Mouse (Mus musculus): Measurements from ENCODE around the gene Fkbp7. TPM values are rescaled to one million over a fixed set of nuclear protein-coding genes. Genes with fewer than 3 reads are reported as not detected.

Fkbp7 gene
- polyA plus RNA-seq, 1 experiment = 10.0 TPM

GRCm38 (mm10) chr2:76673472-76674081, 661 bp upstream of the Fkbp7 start:
- Histone ChIP-seq H3K27me3 (ENCODE audit: control insufficient read depth, insufficient read depth, low read length, poor library complexity, severe bottlenecking) (no peaks in the 10 kb centered on the region), H3K4me1 (ENCODE audit: control insufficient read depth, insufficient read depth, low read length) (no peaks in the 10 kb centered on the region), H3K9me3 (replicated peaks; ENCODE audit: control insufficient read depth, insufficient read depth, low read length, poor library complexity, severe bottlenecking) (no peaks in the 10 kb centered on the region), H3K36me3 (ENCODE audit: control insufficient read depth, insufficient read depth, low read length, poor library complexity, severe bottlenecking) (peaks cover under 1% of the 10 kb centered on the region; the same call in 1 of the 2 replicates), H3K27ac (ENCODE audit: insufficient read depth, low read length) (no peak overlapping the region), H3K4me3 (ENCODE audit: low read depth, low read length) (no peak overlapping the region), H3K9ac (ENCODE audit: low read depth, poor library complexity, severe bottlenecking) (0 out of 2 replicates have a peak overlapping the region, but pooled peaks have one; percentile 33)
- peak; percentile 7 for TF ChIP-seq CTCF (IDR thresholded peaks at IDR 0.05; ENCODE audit: low read depth, low read length)
- no peak for TF ChIP-seq EP300 (IDR thresholded peaks at IDR 0.05; ENCODE audit: insufficient read depth, low read depth, low read length)

- no peak for TF ChIP-seq EP300 (IDR thresholded peaks at IDR 0.05; ENCODE audit: insufficient read depth, low read depth, low read length)
- no peak for TF ChIP-seq POLR2A (IDR thresholded peaks at IDR 0.05; ENCODE audit: insufficient read depth, low read length)
- no peak for TF ChIP-seq CTCF (IDR thresholded peaks at IDR 0.05; ENCODE audit: low read depth, low read length)
- peak overlapping the region; percentile 64 for H3K4me3 ChIP-seq (ENCODE audit: low read depth, low read length)
- no peaks in the 10 kb centered on the region for H3K4me1 ChIP-seq (ENCODE audit: control insufficient read depth, insufficient read depth, low read length)
- no peaks in the 10 kb centered on the region for H3K9me3 ChIP-seq (replicated peaks; ENCODE audit: control insufficient read depth, insufficient read depth, low read length, poor library complexity, severe bottlenecking)
- H3K27ac ChIP-seq (ENCODE audit: insufficient read depth, low read length) = no peak overlapping the region
- no peaks in the 10 kb centered on the region for H3K36me3 ChIP-seq (ENCODE audit: control insufficient read depth, insufficient read depth, low read length, poor library complexity, severe bottlenecking)
- peak overlapping the region; percentile 50 for H3K9ac ChIP-seq (ENCODE audit: low read depth, poor library complexity, severe bottlenecking)
- H3K27me3 ChIP-seq (ENCODE audit: control insufficient read depth, insufficient read depth, low read length, poor library complexity, severe bottlenecking) = no peaks in the 10 kb centered on the region
These were observed 676 bp downstream of the Fkbp7 start for GRCm38 (mm10) chr2:76672134-76672745.

GRCm38 (mm10) chr2:76671641-76672040, 1.3 kb downstream of the Fkbp7 start:
- TF ChIP-seq CTCF (IDR thresholded peaks at IDR 0.05; ENCODE audit: low read depth, low read length) = no peak
- TF ChIP-seq EP300 (IDR thresholded peaks at IDR 0.05; ENCODE audit: insufficient read depth, low read depth, low read length) = no peak
- TF ChIP-seq POLR2A (IDR thresholded peaks at IDR 0.05; ENCODE audit: insufficient read depth, low read length) = no peak
- Histone ChIP-seq H3K9ac (ENCODE audit: low read depth, poor library complexity, severe bottlenecking) (no peak overlapping the region), H3K27me3 (ENCODE audit: control insufficient read depth, insufficient read depth, low read length, poor library complexity, severe bottlenecking) (no peaks in the 10 kb centered on the region), H3K36me3 (ENCODE audit: control insufficient read depth, insufficient read depth, low read length, poor library complexity, severe bottlenecking) (no peaks in the 10 kb centered on the region), H3K4me3 (ENCODE audit: low read depth, low read length) (no peak overlapping the region), H3K27ac (ENCODE audit: insufficient read depth, low read length) (no peak overlapping the region), H3K9me3 (replicated peaks; ENCODE audit: control insufficient read depth, insufficient read depth, low read length, poor library complexity, severe bottlenecking) (no peaks in the 10 kb centered on the region), H3K4me1 (ENCODE audit: control insufficient read depth, insufficient read depth, low read length) (no peaks in the 10 kb centered on the region)

GRCm38 (mm10) chr2:76667200-76667599, 5.7 kb downstream of the Fkbp7 start:
- H3K36me3 ChIP-seq (ENCODE audit: control insufficient read depth, insufficient read depth, low read length, poor library complexity, severe bottlenecking) = no peaks in the 10 kb centered on the region
- H3K9ac ChIP-seq (ENCODE audit: low read depth, poor library complexity, severe bottlenecking) = no peak overlapping the region
- H3K4me3 ChIP-seq (ENCODE audit: low read depth, low read length) = no peak overlapping the region
- no peak overlapping the region for H3K27ac ChIP-seq (ENCODE audit: insufficient read depth, low read length)
- H3K9me3 ChIP-seq (replicated peaks; ENCODE audit: control insufficient read depth, insufficient read depth, low read length, poor library complexity, severe bottlenecking) = no peaks in the 10 kb centered on the region
- H3K27me3 ChIP-seq (ENCODE audit: control insufficient read depth, insufficient read depth, low read length, poor library complexity, severe bottlenecking) = no peaks in the 10 kb centered on the region
- TF ChIP-seq POLR2A (IDR thresholded peaks at IDR 0.05; ENCODE audit: insufficient read depth, low read length) (no peak), EP300 (IDR thresholded peaks at IDR 0.05; ENCODE audit: insufficient read depth, low read depth, low read length) (no peak), CTCF (IDR thresholded peaks at IDR 0.05; ENCODE audit: low read depth, low read length) (no peak)
- no peaks in the 10 kb centered on the region for H3K4me1 ChIP-seq (ENCODE audit: control insufficient read depth, insufficient read depth, low read length)

GRCm38 (mm10) chr2:76665531-76665930, 7.4 kb downstream of the Fkbp7 start:
- Histone ChIP-seq H3K9me3 (replicated peaks; ENCODE audit: control insufficient read depth, insufficient read depth, low read length, poor library complexity, severe bottlenecking) (no peaks in the 10 kb centered on the region), H3K36me3 (ENCODE audit: control insufficient read depth, insufficient read depth, low read length, poor library complexity, severe bottlenecking) (no peaks in the 10 kb centered on the region), H3K27me3 (ENCODE audit: control insufficient read depth, insufficient read depth, low read length, poor library complexity, severe bottlenecking) (no peaks in the 10 kb centered on the region), H3K27ac (ENCODE audit: insufficient read depth, low read length) (no peak overlapping the region), H3K4me1 (ENCODE audit: control insufficient read depth, insufficient read depth, low read length) (no peaks in the 10 kb centered on the region), H3K4me3 (ENCODE audit: low read depth, low read length) (no peak overlapping the region), H3K9ac (ENCODE audit: low read depth, poor library complexity, severe bottlenecking) (no peak overlapping the region)
- TF ChIP-seq POLR2A (IDR thresholded peaks at IDR 0.05; ENCODE audit: insufficient read depth, low read length) (no peak), CTCF (IDR thresholded peaks at IDR 0.05; ENCODE audit: low read depth, low read length) (no peak), EP300 (IDR thresholded peaks at IDR 0.05; ENCODE audit: insufficient read depth, low read depth, low read length) (no peak)

- H3K4me1 ChIP-seq (ENCODE audit: control insufficient read depth, insufficient read depth, low read length) = no peaks in the 10 kb centered on the region
- no peaks in the 10 kb centered on the region for H3K27me3 ChIP-seq (ENCODE audit: control insufficient read depth, insufficient read depth, low read length, poor library complexity, severe bottlenecking)
- H3K27ac ChIP-seq (ENCODE audit: insufficient read depth, low read length) = no peak overlapping the region
- no peak overlapping the region for H3K9ac ChIP-seq (ENCODE audit: low read depth, poor library complexity, severe bottlenecking)
- no peak for TF ChIP-seq CTCF (IDR thresholded peaks at IDR 0.05; ENCODE audit: low read depth, low read length)
- no peak for TF ChIP-seq EP300 (IDR thresholded peaks at IDR 0.05; ENCODE audit: insufficient read depth, low read depth, low read length)
- no peak for TF ChIP-seq POLR2A (IDR thresholded peaks at IDR 0.05; ENCODE audit: insufficient read depth, low read length)
- no peak overlapping the region for H3K4me3 ChIP-seq (ENCODE audit: low read depth, low read length)
- no peaks in the 10 kb centered on the region for H3K36me3 ChIP-seq (ENCODE audit: control insufficient read depth, insufficient read depth, low read length, poor library complexity, severe bottlenecking)
- no peaks in the 10 kb centered on the region for H3K9me3 ChIP-seq (replicated peaks; ENCODE audit: control insufficient read depth, insufficient read depth, low read length, poor library complexity, severe bottlenecking)
These were observed 13.5 kb downstream of the Fkbp7 start for GRCm38 (mm10) chr2:76659419-76659818.
